Mouse (Mus musculus): ENCODE results near the gene Macrod2. TPM values are rescaled to one million over a fixed set of nuclear protein-coding genes. Genes with fewer than 3 reads are reported as not detected.

Gene Macrod2
- polyA plus RNA-seq, 2 experiments from 2014 or later, result not detected

GRCm38 (mm10) chr2:141323956-141324460 lies 928.9 kb downstream of the Macrod2 start:
- ATAC-seq, result no peak

DNA sequence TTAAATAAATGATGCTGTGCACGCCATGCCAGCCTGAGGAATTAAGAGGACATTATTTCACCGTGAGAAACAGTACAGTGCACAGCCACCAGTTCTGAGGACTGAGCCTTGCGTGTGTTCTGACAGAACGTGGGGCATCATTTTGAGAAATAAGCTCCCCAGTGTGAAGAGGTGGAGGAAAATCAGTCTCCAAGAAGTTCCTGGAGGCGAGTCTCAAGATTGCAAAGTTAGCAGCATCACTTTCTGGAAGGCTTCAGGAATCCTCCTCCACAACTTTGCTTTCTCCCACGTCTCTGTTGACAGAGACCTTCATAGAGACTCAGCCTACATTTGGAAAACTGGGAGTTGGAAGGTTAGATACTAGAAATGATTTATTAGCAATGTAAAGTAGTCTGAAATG lies 932.2 kb downstream of the Macrod2 start:
- no peak for ATAC-seq

DNA sequence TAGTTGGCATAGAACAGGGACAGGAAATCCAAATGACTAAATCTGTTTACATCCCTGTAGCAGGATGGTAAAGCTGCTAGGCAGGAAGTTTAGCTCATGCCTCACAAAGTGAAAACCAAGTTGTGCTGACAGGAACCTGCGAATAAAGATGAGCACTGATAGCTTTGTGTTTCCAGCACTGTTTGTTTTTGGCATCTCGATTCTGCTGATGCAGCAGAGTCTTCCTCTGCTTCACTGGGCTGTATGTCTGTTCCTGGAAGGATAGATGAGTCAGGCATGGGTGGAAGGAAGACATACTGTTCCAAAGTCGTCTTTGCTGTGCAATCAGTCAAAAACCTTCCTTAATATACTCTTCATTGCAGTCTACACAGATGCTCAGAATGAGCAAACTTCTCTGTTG lies 942.6 kb downstream of the Macrod2 start:
- no peak for ATAC-seq

DNA sequence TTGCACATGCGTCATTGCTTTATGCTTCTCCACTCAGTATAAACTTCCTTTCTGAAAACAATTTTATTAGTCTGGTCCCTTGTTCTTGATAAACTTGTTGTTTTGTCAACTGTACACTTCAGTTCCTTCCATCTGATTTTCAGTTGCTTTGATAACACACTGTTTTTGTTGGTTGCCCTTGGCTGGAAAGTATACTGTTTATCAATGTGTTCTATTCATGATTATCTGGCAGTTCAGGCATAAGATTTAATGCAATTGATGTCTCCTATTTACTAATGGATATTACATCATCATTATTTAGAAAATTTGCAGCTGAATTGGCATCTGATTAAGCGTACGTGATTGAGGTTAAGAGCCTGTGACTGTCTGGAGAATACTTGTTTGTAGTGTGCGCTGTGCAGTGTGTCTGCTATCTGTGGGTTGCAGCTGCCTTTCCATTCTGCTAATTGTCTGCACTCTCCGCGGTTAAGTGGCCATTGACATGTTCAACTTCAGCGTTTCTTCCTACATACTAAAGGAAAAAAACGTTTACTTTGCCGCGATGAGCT lies 949.0 kb downstream of the Macrod2 start:
- ATAC-seq, result no peak

DNA sequence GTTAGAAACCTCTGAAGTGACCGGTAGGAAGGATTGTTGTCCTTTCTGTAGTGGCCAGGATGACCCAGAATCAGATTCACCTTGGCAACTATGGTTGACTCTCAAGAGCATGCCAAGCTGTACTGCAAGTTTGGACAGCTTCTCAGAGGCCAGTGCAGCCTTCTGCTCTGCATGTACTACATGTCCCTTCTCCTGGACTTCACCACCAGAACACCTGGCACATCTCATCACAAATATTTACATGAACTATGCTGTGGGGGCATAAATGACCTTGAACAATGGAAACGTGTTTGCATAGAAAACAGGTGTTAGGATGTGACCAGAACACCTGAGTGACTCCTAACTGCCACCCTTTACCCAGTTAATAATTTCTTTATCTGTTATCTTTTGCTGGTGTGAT lies 957.5 kb downstream of the Macrod2 start:
- no peak for ATAC-seq

GRCm38 (mm10) chr2:141388632-141389031 lies 993.5 kb downstream of the Macrod2 start:
- ATAC-seq, result no peak

DNA sequence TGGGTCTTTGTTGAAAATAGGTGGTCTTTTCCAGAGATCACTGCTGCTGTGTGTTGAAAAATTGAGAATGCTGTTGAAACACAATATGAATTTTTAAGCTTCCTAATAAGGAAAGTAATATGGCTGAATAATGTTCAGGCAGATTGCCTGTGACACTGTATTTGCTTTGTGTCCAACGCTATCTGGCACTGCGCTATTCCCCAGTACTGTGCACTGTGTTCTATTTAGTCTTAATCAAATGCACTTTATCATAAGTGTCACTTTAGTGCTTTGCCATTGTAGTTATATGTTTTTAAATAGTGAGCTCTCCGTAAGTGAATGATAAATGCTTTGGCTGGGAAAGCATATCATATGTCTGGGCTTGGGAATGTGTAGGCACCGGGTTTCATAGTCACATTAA lies 996.1 kb downstream of the Macrod2 start:
- no peak for ATAC-seq

- ATAC-seq, result no peak
These were observed 999.7 kb downstream of the Macrod2 start for GRCm38 (mm10) chr2:141394806-141395205.

DNA sequence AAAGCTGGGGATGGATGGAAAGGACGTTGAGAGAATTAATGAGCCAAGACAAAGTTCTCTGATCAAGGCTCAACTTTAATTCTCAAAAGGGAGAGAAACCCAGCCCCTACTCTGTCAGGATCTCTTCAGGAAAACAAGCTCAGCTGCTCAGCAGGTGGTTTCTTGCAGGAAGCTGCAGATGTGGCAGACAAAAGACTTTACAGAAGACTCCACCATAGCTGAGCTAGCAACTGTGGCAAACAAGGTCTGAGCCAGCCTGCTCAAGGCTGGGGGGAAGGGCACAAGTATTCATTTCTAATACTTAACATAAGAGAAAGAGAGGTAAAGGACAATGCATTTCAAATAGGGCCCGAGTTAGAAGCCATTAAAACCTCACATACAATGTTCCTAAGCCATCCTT lies 1013.7 kb downstream of the Macrod2 start:
- ATAC-seq, result no peak

GRCm38 (mm10) chr2:141416436-141416835 lies 1021.3 kb downstream of the Macrod2 start:
- no peak for ATAC-seq

- ATAC-seq, result no peak
These were observed 1021.9 kb downstream of the Macrod2 start for GRCm38 (mm10) chr2:141416855-141417544.

- ATAC-seq, result no peak
These were observed 1024.7 kb downstream of the Macrod2 start for GRCm38 (mm10) chr2:141419806-141420205.

- ATAC-seq, result no peak
These were observed 1039.0 kb downstream of the Macrod2 start for GRCm38 (mm10) chr2:141434084-141434483.

- ATAC-seq, result no peak
These were observed 1039.8 kb downstream of the Macrod2 start for GRCm38 (mm10) chr2:141434731-141435570.

GRCm38 (mm10) chr2:141441896-141442295 lies 1046.8 kb downstream of the Macrod2 start:
- no peak for ATAC-seq

DNA sequence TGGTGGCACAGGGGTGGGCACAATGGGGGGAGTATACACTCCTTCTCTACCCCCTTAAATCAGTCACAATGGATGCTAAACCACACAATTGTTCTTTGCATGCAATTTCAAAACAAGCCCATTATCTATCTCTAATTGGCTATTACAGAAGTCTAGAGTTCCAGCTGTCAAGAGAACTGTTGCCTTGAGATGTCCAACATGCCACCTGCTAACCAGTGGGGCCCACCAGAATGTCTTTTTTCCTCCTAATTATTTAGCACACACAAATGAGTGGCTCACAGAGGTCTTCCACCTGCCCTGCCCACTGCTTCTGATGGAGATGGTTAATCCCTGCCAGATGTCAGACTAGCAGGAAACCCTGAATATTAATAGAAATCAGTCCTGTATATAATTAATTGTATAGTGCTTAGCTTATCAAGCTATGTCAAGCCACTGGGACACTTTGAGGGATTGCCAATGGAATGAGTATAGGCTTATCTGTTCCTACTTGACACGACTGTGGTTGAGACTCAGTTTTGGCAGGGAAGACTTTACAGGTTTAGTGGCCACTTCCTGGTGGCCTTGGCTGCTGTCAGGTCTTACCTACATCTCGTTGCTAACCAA lies 1054.1 kb downstream of the Macrod2 start:
- ATAC-seq, result no peak

- ATAC-seq, result no peak
These were observed 1068.8 kb downstream of the Macrod2 start for GRCm38 (mm10) chr2:141463946-141464345.

- ATAC-seq, result no peak
These were observed 1077.7 kb downstream of the Macrod2 start for GRCm38 (mm10) chr2:141472791-141473190.

DNA sequence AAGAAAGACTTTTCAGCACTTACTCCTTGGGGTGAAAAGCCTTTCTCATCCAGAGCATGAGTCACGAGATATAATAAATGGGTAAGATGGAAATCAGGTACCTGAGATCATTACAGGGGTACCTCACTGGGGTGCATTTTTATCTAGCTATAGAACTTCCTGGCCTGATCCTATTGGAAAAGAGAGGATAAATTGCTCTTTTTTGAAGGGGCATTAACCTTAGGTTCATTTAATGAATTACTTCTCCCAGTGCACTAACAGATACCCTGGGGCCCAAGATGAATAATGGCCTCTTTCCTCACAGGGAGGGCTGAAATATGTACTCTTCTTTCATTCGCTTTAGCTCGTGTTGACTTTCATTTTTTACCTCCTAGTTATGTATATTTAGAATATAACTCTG lies 1082.5 kb downstream of the Macrod2 start:
- no peak for ATAC-seq

DNA sequence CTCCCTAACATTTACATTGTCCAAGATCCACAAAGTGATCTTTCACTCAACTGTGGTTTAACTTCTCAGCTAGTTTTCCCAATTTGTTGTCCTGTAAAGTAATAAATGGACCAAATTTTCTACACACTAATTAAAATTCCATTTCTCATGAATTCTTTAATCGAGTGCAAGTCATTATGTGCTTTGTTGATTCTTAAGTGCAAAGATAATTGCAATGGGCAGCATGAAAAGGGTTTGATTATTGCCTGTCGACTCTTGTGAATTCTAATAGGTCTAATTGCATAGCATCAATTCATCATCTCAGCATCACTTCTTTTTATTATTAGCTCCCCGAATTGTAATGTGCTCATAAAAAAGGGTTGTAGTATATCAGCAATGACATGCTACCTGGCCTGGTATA lies 1095.4 kb downstream of the Macrod2 start:
- ATAC-seq, result no peak

GRCm38 (mm10) chr2:141505451-141505850 lies 1110.3 kb downstream of the Macrod2 start:
- ATAC-seq, result no peak

- no peak for ATAC-seq
These were observed 1113.1 kb downstream of the Macrod2 start for GRCm38 (mm10) chr2:141507929-141508897.

All from CD4-positive, CD25-positive, alpha-beta regulatory T cell, adult 4 months (primary cell).